Mouse (Mus musculus) liver, embryonic 14.5 days (tissue): ENCODE data around the gene Mad2l2. TPM values are rescaled to one million over a fixed set of nuclear protein-coding genes. Genes with fewer than 3 reads are reported as not detected.

Experiments
- ATAC-seq: fragments of 200-750 bp; cut with Nextera tagmentation; 2 replicates; pipeline ENCODE4 v1.8.0; 2017; ENCODE audit warnings: moderate number of reproducible peaks, mild to moderate bottlenecking, moderate library complexity; ENCODE audit not compliant: insufficient read depth
- DNase-seq, 3 experiments: peaks; one replicate each; pipeline ENCODE4 v3.0.0-alpha.2; 2012 to 2013; ENCODE audit warnings: low read depth in 3 of 3, low spot score in 3 of 3
- H3K27ac ChIP-seq: fragments of 300-500 bp; sonication (generic); 2 replicates; pipeline ENCODE4 v1.5.1; 2014; ENCODE audit warnings: moderate library complexity, mild to moderate bottlenecking, control low read depth, inconsistent platforms
- H3K27me3 ChIP-seq: fragments of 300-500 bp; sonication (generic); 2 replicates; pipeline ENCODE4 v1.6.1; 2014; ENCODE audit warnings: mild to moderate bottlenecking, low read length, moderate library complexity; ENCODE audit not compliant: control insufficient read depth, insufficient read depth
- H3K36me3 ChIP-seq: fragments of 300-500 bp; sonication (generic); replicated peaks from 2 replicates; pipeline ENCODE4 v1.6.1; 2014; ENCODE audit warnings: low read depth; ENCODE audit not compliant: control insufficient read depth, insufficient read depth
- H3K4me1 ChIP-seq, 2 experiments: fragments of 200-500 bp in 1 of 2; fragments of 300-500 bp in 1 of 2; sonication (generic) in 1 of 2; replicated peaks; 2 replicates each; pipeline ENCODE4 v1.6.1; 2012 to 2014; ENCODE audit warnings: antibody characterized with exemption in 1 of 2, inconsistent platforms in 1 of 2, low read length in 1 of 2; ENCODE audit not compliant: control insufficient read depth in 2 of 2, insufficient read depth in 2 of 2
- H3K4me2 ChIP-seq: fragments of 300-500 bp; sonication (generic); 2 replicates; pipeline ENCODE4 v1.6.1; 2014; ENCODE audit warnings: low read depth, mild to moderate bottlenecking, control low read depth, moderate library complexity
- H3K4me3 ChIP-seq, 2 experiments: fragments of 200-500 bp in 1 of 2; fragments of 300-500 bp in 1 of 2; sonication (generic) in 1 of 2; 2 replicates each; pipeline ENCODE4 v1.5.1; 2012 to 2014; ENCODE audit warnings: low read depth in 2 of 2, low read length in 2 of 2, mild to moderate bottlenecking in 2 of 2, control low read depth in 1 of 2, inconsistent platforms in 1 of 2, moderate library complexity in 1 of 2; ENCODE audit not compliant: insufficient read depth in 1 of 2
- H3K9ac ChIP-seq: fragments of 300-500 bp; sonication (generic); replicated peaks from 2 replicates; pipeline ENCODE4 v1.6.1; 2014; ENCODE audit warnings: mild to moderate bottlenecking, control low read depth, moderate library complexity
- H3K9me3 ChIP-seq: fragments of 300-500 bp; sonication (generic); 2 replicates; pipeline ENCODE4 v1.6.1; 2016; ENCODE audit warnings: low read length, mixed read lengths; ENCODE audit not compliant: control insufficient read depth
- CTCF ChIP-seq: IDR thresholded peaks from 2 replicates; pipeline ENCODE4 v1.5.1; 2016; ENCODE audit warnings: antibody characterized with exemption, low read depth, control low read depth
- EP300 ChIP-seq: IDR thresholded peaks from 2 replicates; pipeline ENCODE4 v1.6.1; 2016; ENCODE audit warnings: antibody characterized with exemption, low read depth
- WGBS: fragments of 180-500 bp; shearing (Covaris S2); extraction: QIAGEN DNeasy Blood & Tissue Kit; methylation state at CpG from one replicate; pipeline ENCODE4 v1.1.7; 2014; ENCODE audit not compliant: insufficient replicate concordance; 5-methylcytosine and 5-hydroxymethylcytosine counted together
- polyA plus RNA-seq, 2 experiments: library from polyadenylated mRNA; depleted of rRNA in 1 of 2; stranded (reverse) in 1 of 2; unstranded in 1 of 2; fragments of >200 nt; fragmentation: Nextera tagmentation in 1 of 2; extraction: Ambion mirVana in 1 of 2; gene quantifications; 2 replicates each; pipeline versions ENCODE4 v1.2.1 to v1.2.3; 2012 to 2014

Gene Mad2l2
- polyA plus RNA-seq, 2 experiments = 9.4 to 17.7 TPM

DNA sequence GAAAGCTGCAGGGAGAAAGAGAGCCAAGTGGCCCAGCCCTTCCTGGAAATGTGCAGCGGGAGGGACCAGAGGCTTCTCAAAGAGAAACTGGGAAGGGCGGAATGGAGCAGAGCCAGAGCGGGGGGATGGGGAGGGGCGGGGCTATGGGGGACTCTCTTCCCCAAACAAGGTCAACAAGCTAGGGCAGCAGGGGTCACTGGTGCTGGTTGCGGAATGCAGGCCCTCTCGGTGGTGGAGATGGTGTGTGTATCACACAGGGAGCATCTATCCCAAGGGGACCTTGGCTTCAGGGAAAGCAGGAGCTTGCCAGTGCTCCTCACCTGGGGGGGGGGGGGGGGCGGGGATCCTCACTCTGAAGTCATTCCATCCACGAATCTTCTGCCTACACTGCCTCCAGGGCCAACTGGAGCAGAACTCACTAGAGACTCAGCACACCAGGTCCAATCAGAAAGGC is 45.9 kb upstream of the Mad2l2 start:
- H3K9ac ChIP-seq = no peak overlapping the region
- no peaks in the 10 kb centered on the region for H3K36me3 ChIP-seq
- no peak for TF ChIP-seq EP300
- TF ChIP-seq CTCF = no peak

DNA sequence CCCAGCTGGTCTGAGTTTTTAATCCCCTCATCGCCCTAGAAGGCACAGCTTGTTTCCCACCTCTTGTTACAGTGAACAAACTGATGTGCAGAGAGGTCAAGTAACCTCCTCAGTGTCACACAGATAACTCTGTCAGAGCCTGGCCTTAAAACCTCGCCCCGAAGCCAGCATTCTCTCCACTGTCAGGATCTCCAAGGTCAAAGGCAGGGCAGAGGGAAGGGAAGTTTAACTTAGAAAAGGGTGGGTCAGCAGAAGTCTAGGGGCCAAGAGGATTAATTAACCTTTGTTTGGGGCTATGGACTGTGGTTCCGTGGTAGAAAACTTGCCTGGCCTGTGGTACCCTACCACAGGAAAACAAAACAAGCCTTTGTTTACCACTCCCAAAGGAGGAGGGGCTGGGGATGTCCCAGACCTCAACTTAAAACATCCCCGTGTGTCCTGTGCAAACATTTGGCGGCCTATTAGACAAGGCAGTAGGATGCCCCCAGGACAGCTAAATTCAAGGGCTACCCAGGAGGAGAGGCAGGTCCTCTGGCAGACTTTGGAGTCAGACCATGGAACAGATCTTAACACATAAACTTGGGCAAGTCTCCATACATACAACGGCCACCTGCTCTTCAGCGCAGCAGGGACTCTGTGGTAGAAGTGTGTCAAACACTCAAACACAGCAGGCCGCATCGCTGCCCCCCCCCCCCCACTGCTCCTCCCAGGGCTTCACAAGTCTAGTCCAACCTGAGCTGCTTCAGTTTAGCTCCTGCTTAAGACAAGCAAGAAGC is 44.9 kb upstream of the Mad2l2 start:
- Histone ChIP-seq H3K27me3 (no peaks in the 10 kb centered on the region), H3K36me3 (no peaks in the 10 kb centered on the region), H3K27ac (no peak overlapping the region), H3K4me3 (no peak overlapping the region), H3K4me1 (peaks cover 21 to 39% of the 10 kb centered on the region in 2 experiments), H3K9me3 (no peaks in the 10 kb centered on the region), H3K4me2 (0 out of 2 replicates have a peak overlapping the region, but pooled peaks have one; percentile 4), H3K9ac (no peak overlapping the region)
- 52% methylated on average over 10 of the region's 10 CpGs for WGBS
- no peak for TF ChIP-seq CTCF
- no peak for TF ChIP-seq EP300
- no peak for ATAC-seq
- no peak for DNase-seq

More for the DNA sequence above, 45.9 kb upstream of the Mad2l2 start:
- DNase-seq = no peak
- Histone ChIP-seq H3K27me3 (no peaks in the 10 kb centered on the region), H3K4me1 (peaks cover 21 to 39% of the 10 kb centered on the region in 2 experiments), H3K27ac (no peak overlapping the region), H3K4me2 (peak overlapping the region; percentile 38), H3K9me3 (no peaks in the 10 kb centered on the region), H3K4me3 (no peak overlapping the region)
- no peak for ATAC-seq
- WGBS = 32% methylated on average over 7 of the region's 8 CpGs

DNA sequence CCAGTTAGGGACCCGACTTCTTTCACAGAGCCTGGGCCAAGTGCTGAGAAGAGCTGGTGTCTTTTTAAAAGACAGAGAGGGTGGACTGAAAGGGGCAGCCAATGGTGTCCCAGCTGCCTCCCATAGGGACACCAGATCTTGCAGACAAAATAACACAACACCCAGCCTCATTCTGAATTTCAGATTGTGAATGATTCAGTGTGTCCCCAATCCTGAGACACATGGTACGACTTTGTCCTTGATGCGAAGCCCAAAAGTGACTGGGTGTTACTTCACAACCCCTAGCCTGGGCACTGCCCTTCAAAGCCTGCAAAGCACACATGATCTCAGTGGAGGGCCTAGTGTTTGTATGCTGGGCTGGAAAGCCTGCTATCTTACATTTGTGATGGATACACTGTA is 44.3 kb upstream of the Mad2l2 start:
- no peak for ATAC-seq
- Histone ChIP-seq H3K27ac (no peak overlapping the region), H3K9me3 (no peaks in the 10 kb centered on the region), H3K27me3 (no peaks in the 10 kb centered on the region), H3K4me1 (peaks cover 21 to 39% of the 10 kb centered on the region in 2 experiments), H3K9ac (no peak overlapping the region), H3K4me3 (no peak overlapping the region), H3K4me2 (no peak overlapping the region), H3K36me3 (no peaks in the 10 kb centered on the region)
- 69% methylated on average over 3 of the region's 3 CpGs for WGBS
- no peak for TF ChIP-seq EP300
- TF ChIP-seq CTCF = no peak
- no peak for DNase-seq

DNA sequence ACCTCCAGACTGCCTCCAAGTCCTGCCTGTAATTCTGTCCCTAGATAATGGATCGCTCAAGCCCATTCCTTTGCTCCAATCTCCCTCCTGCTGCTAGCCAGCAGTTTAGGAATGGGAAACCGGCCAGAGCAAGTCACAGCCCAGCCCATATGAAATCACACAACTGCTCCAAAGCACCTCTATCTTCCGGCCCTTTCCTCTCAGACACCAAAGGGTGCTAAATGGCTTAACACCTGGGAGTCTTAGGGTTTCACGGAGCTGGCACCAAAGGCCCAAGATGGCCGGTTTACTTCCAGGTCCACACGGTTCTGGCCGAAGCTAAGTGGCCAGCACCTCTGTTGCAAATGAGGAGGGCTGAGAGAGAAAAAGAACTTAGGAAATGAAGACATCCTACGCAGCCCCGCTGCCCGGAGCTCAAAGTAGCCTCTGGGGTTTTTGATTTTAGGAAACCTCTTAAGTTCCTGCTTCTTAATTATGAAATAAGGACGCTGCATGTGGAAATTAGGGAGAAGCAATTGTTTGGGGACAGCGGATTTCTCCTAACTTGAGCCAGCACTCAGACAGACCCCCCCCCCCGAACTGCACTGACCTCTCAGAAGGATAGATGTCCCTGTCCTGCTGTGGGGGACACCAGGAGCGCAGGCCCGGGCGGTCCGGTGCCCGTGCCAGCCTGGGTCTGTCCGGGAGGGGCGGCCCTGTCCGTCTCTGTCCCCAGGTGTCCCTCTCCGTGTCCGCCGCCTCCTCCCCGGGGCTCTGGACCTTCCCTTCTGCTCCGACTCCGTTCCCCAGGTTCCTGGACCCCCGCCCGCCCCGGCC is 42.9 kb upstream of the Mad2l2 start:
- 5% methylated on average over 29 of the region's 30 CpGs for WGBS
- Histone ChIP-seq H3K4me3 (peak overlapping the region; percentile 61 to 86), H3K4me2 (peak overlapping the region; percentile 88), H3K27me3 (no peaks in the 10 kb centered on the region), H3K36me3 (no peaks in the 10 kb centered on the region), H3K4me1 (peaks cover 21 to 39% of the 10 kb centered on the region in 2 experiments), H3K9me3 (no peaks in the 10 kb centered on the region), H3K27ac (no peak overlapping the region; the same call in 1 of the 2 replicates), H3K9ac (peak overlapping the region; percentile 89)
- DNase-seq (no peak), ATAC-seq (peak; percentile 40)
- TF ChIP-seq EP300 (no peak), CTCF (no peak)
